Mouse (Mus musculus) brain, embryonic 18.5 days (tissue): Measurements from ENCODE around the gene Tdp1.

Source experiments
- DNase-seq: peaks from one replicate; pipeline ENCODE4 v3.0.0-alpha.2; 2012; ENCODE audit warnings: low read depth, low spot score

Gene Tdp1

GRCm38 (mm10) chr12:100000381-100000780 lies 116.1 kb downstream of the Tdp1 start:
- DNase-seq: no peak

- no peak for DNase-seq
Measured at GRCm38 (mm10) chr12:100001246-100001645, 116.9 kb downstream of the Tdp1 start.

- no peak for DNase-seq
Measured at GRCm38 (mm10) chr12:100001910-100002309, 117.6 kb downstream of the Tdp1 start.

- DNase-seq: no peak
Measured at GRCm38 (mm10) chr12:100002914-100003587, 118.7 kb downstream of the Tdp1 start.
